Mouse (Mus musculus) cerebellum, adult 9-10 months (tissue): Measurements from ENCODE around the gene Bsx.

Experiments
- DNase-seq: peaks from one replicate; pipeline ENCODE4 v3.0.0; 2022

Bsx gene

GRCm38 (mm10) chr9:40907413-40907812 is 33.5 kb downstream of the Bsx start:
- no peak for DNase-seq

GRCm38 (mm10) chr9:40908411-40908810 is 34.5 kb downstream of the Bsx start:
- DNase-seq = no peak

- DNase-seq = no peak
Observed at GRCm38 (mm10) chr9:40908915-40909314, 35.0 kb downstream of the Bsx start.

- no peak for DNase-seq
Observed at GRCm38 (mm10) chr9:40917871-40918613, 44.1 kb downstream of the Bsx start.

GRCm38 (mm10) chr9:40927351-40927980 is 53.5 kb downstream of the Bsx start:
- no peak for DNase-seq
